Mouse (Mus musculus) lung, postnatal 0 days (tissue): ENCODE results near the gene Uvrag.

Experiments
- CTCF ChIP-seq: IDR thresholded peaks from 2 replicates; pipeline ENCODE4 v1.5.1; 2016; ENCODE audit warnings: antibody characterized with exemption, mild to moderate bottlenecking
- EP300 ChIP-seq: IDR thresholded peaks from 2 replicates; pipeline ENCODE4 v1.6.1; 2016; ENCODE audit warnings: antibody characterized with exemption, mild to moderate bottlenecking, control low read depth

GRCm38 (mm10) chr7:99043322-99043721 is 97.6 kb downstream of the Uvrag start:
- TF ChIP-seq CTCF: no peak
- no peak for TF ChIP-seq EP300
